Mouse (Mus musculus): ENCODE data around the gene Tedc1.

DNA sequence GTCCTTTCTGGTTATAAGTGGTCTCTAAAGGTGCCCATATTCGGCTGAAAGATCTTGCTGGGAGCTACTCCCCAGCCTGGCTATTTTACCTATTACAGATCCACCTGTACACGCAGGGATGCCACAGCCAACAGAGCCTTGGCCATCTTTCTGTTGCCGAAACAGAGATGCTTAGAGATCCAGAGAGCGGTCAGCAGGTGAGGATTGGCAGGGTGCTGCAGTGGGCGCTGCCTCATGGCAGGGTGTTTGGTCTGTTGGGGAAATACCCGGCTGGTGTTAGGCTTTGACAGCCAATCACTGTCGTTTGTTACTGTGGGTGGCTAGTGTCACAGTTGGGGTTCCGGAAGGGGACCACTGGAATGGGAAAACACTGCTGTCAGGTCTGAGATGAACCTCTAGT is 1.8 kb downstream of the Tedc1 start:
- TF ChIP-seq CTCF (IDR thresholded peaks at IDR 0.05; ENCODE audit: low read depth, low read length) (no peak), POLR2A (IDR thresholded peaks at IDR 0.05; ENCODE audit: extremely low read depth, insufficient read depth, low read length) (no peak)

All from liver, adult 2 months (tissue).